Mouse (Mus musculus) bone marrow, adult 2 months (tissue): ENCODE measurements at regions not wholly inside any gene's neighbourhood (a gene's known extent, or its start where the extent isn't known, plus 50 kb on each side); places are given as distances from the start of the nearest gene placed in this dataset.

Source experiments
- CTCF ChIP-seq: fragments of 200-500 bp; IDR thresholded peaks from 2 replicates; pipeline ENCODE4 v1.5.1; 2011; ENCODE audit warnings: low read length, control low read depth; ENCODE audit not compliant: control insufficient read depth, insufficient read depth
- POLR2A ChIP-seq: fragments of 200-500 bp; IDR thresholded peaks from 2 replicates; pipeline ENCODE4 v1.6.1; 2011; ENCODE audit warnings: low read depth, mild to moderate bottlenecking, control low read depth, low read length, borderline replicate concordance; ENCODE audit not compliant: control insufficient read depth

- TF ChIP-seq POLR2A (no peak), CTCF (no peak)
Observed at GRCm38 (mm10) chr2:72629691-72630461, 153.9 kb downstream of the Cdca7 start.
